In genomic region chr16:31722991-31723390, GRCm38 (mm10) we compare ENCODE assay signal across 22 mouse cellular contexts.
"Had no signal": no experiment of that assay in that cellular context is flagged by ENCODE, and none has a peak within 500 bp of the region (broad histone marks: within the 10 kb centered on the region; RNA-seq: fewer than 3 reads in every experiment).

No protein-coding gene starts in this region.

- DNase-seq: kidney, adult 11 months; kidney, adult 8-10 months; kidney, postnatal 10 days; kidney, postnatal 36 days; layer of hippocampus, postnatal 36 days; liver, postnatal 0 days; lung, embryonic 14.5 days; lung, postnatal 36 days; retina, postnatal 1 day; right cerebral cortex, postnatal 25 days; thymus, adult 18-20 months; thymus, postnatal 36 days had no signal

- H3K27me3 ChIP-seq: intestine, embryonic 15.5 days; kidney, embryonic 15.5 days; limb, embryonic 12.5 days; limb, embryonic 15.5 days; megakaryocyte, embryonic 14.5 days; midbrain, embryonic 12.5 days; midbrain, embryonic 15.5 days; neural tube, embryonic 13.5 days had no signal

- H3K36me3 ChIP-seq: intestine, embryonic 15.5 days; limb, embryonic 12.5 days; limb, embryonic 15.5 days; midbrain, embryonic 12.5 days; midbrain, embryonic 15.5 days; neural tube, embryonic 13.5 days had no signal

- H3K4me3 ChIP-seq: intestine, embryonic 15.5 days; kidney, embryonic 15.5 days; left cerebral cortex, adult 2 months; limb, embryonic 12.5 days; limb, embryonic 15.5 days; megakaryocyte, embryonic 14.5 days; midbrain, embryonic 12.5 days; midbrain, embryonic 15.5 days; neural tube, embryonic 13.5 days had no signal

- H3K4me2 ChIP-seq: intestine, embryonic 15.5 days; kidney, embryonic 15.5 days; limb, embryonic 12.5 days; limb, embryonic 15.5 days; liver, embryonic 11.5 days; lung, embryonic 14.5 days; midbrain, embryonic 12.5 days; midbrain, embryonic 15.5 days; neural tube, embryonic 13.5 days had no signal
